Mouse (Mus musculus): ENCODE results near the gene Utp18. TPM values are rescaled to one million over a fixed set of nuclear protein-coding genes. Genes with fewer than 3 reads are reported as not detected.

The Utp18 gene
- total and polyA plus RNA-seq, 3 experiments, result 63.4 to 111 TPM; not detected in 1

DNA sequence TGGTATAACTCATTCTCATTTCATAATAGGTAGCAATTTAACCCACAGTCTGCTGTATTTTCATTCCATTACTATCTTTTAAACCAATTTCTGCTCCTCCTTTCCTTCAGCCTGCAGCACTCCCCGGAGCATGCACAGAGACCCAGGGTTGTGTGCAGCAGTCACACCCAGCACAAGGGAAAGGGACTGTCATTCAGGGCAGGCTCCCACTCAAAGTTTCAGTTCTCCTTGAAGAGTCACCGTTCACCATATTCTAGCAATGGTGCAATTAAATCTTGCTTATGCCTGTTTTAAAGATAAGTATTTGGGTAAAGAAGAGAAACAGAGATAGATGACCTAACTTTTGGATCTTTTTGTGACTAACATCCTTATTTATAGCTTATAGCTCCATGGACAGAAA is 24.4 kb downstream of the Utp18 start:
- Histone ChIP-seq H3K27me3 (ENCODE audit: control insufficient read depth in 1 of 2, insufficient read depth in 2 of 2, low read length in 2 of 2) (no peaks in the 10 kb centered on the region), H3K9me3 (replicated peaks; ENCODE audit: insufficient read depth, low read length) (no peaks in the 10 kb centered on the region), H3K79me2 (ENCODE audit: control insufficient read depth, insufficient read depth, low read length, poor library complexity) (no peaks in the 10 kb centered on the region), H3K36me3 (ENCODE audit: control insufficient read depth in 1 of 2, insufficient read depth in 2 of 2, low read length in 2 of 2) (peaks cover 0 to 24% of the 10 kb centered on the region in 2 experiments; a peak in 3 of 4 replicates), H3K4me3 (ENCODE audit: control insufficient read depth in 1 of 2, insufficient read depth in 1 of 2, low read depth in 2 of 2, low read length in 2 of 2) (no peak overlapping the region), H3K27ac (ENCODE audit: control insufficient read depth, low read depth, low read length) (no peak overlapping the region), H3K4me1 (ENCODE audit: control insufficient read depth in 1 of 2, insufficient read depth in 2 of 2, low read length in 2 of 2) (no peaks in the 10 kb centered on the region), H3K9ac (ENCODE audit: control insufficient read depth, low read depth, low read length, poor library complexity, severe bottlenecking) (no peak overlapping the region)
- TF ChIP-seq POLR2AphosphoS2 (IDR thresholded peaks at IDR 0.05; ENCODE audit: low read length) (no peak), ZC3H11A (IDR thresholded peaks at IDR 0.05; ENCODE audit: low read depth, low read length) (no peak), MYB (IDR thresholded peaks at IDR 0.05; ENCODE audit: low read depth, low read length) (no peak), ETS1 (IDR thresholded peaks at IDR 0.05; ENCODE audit: low read depth, low read length) (no peak), MAZ (IDR thresholded peaks at IDR 0.05; ENCODE audit: low read depth, low read length) (no peak), RAD21 (IDR thresholded peaks at IDR 0.05; ENCODE audit: low read depth, low read length) (no peak), GABPA (IDR thresholded peaks at IDR 0.05; ENCODE audit: low read depth, low read length) (no peak), ZMIZ1 (IDR thresholded peaks at IDR 0.05; ENCODE audit: low read depth, low read length) (no peak), NRF1 (IDR thresholded peaks at IDR 0.05; ENCODE audit: insufficient read depth, low read depth, low read length, poor library complexity, severe bottlenecking) (no peak), RCOR1 (IDR thresholded peaks at IDR 0.05; ENCODE audit: low read depth, low read length) (no peak), CTCF (IDR thresholded peaks at IDR 0.05 in 2 of 3, conservative IDR thresholded peaks at IDR 0.05 in 1 of 3; ENCODE audit: control insufficient read depth in 1 of 3, insufficient read depth in 1 of 3, low read depth in 2 of 3, low read length in 3 of 3, poor library complexity in 1 of 3, severe bottlenecking in 1 of 3) (no peak), GATA1 (IDR thresholded peaks at IDR 0.05; ENCODE audit: low read depth, low read length) (no peak), MEF2A (IDR thresholded peaks at IDR 0.05; ENCODE audit: extremely low read depth, insufficient replicate concordance, low read depth, low read length, poor library complexity, severe bottlenecking) (no peak), EP300 (IDR thresholded peaks at IDR 0.05; ENCODE audit: low read depth in 1 of 2, low read length in 2 of 2) (no peak), SIN3A (IDR thresholded peaks at IDR 0.05; ENCODE audit: low read length) (no peak), USF1 (IDR thresholded peaks at IDR 0.05; ENCODE audit: low read depth, low read length) (no peak), USF2 (IDR thresholded peaks at IDR 0.05; ENCODE audit: borderline replicate concordance in 1 of 2, insufficient read depth in 1 of 2, low read depth in 1 of 2, low read length in 2 of 2) (no peak), NELFE (IDR thresholded peaks at IDR 0.05; ENCODE audit: low read depth, low read length) (no peak), ELF1 (IDR thresholded peaks at IDR 0.05; ENCODE audit: low read depth, low read length) (no peak)
- DNase-seq (ENCODE audit: low read depth, low spot score), result no peak

DNA sequence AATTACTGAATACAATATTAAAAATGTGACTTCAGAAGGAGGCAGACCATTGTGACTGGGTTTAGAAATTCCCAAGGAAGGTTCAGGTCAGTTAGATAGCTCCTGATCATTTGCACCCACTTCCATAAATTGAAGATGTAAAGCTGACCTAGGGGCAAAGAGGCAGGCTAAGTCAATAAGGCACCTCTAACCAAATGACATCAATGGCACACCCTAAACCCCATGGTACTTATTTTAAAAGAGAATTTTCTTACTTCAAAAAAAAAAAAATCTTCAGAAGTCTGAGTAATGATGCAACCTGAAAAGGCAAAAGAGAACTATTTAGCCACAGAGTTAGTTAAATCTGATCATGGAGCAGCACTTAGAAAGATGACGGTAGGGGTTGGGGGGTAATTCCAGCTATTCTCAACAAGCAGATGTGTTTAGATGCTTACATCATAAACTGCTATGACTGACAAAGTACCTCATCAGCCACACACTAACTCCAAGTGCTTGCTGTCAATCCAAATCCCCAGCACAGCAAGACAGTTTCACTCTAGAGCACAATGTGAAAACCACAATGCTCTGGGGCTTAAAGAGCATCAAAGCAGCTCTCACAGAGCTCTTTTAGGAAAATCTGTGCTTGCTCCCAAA is 24.9 kb downstream of the Utp18 start:
- H3K27me3 ChIP-seq (ENCODE audit: control insufficient read depth in 1 of 2, insufficient read depth in 2 of 2, low read length in 2 of 2), result no peaks in the 10 kb centered on the region
- TF ChIP-seq NELFE (IDR thresholded peaks at IDR 0.05; ENCODE audit: low read depth, low read length), result no peak
- TF ChIP-seq USF1 (IDR thresholded peaks at IDR 0.05; ENCODE audit: low read depth, low read length), result no peak
- TF ChIP-seq MAZ (IDR thresholded peaks at IDR 0.05; ENCODE audit: low read depth, low read length), result no peak
- TF ChIP-seq RAD21 (IDR thresholded peaks at IDR 0.05; ENCODE audit: low read depth, low read length), result no peak
- TF ChIP-seq SIN3A (IDR thresholded peaks at IDR 0.05; ENCODE audit: low read length), result no peak
- TF ChIP-seq TAL1 (IDR thresholded peaks at IDR 0.05; ENCODE audit: low read length), result no peak
- no peak for TF ChIP-seq JUND (IDR thresholded peaks at IDR 0.05; ENCODE audit: low read depth, low read length)
- no peak for TF ChIP-seq MXI1 (IDR thresholded peaks at IDR 0.05; ENCODE audit: low read depth, low read length)
- TF ChIP-seq NRF1 (IDR thresholded peaks at IDR 0.05; ENCODE audit: insufficient read depth, low read depth, low read length, poor library complexity, severe bottlenecking), result no peak
- TF ChIP-seq ZC3H11A (IDR thresholded peaks at IDR 0.05; ENCODE audit: low read depth, low read length), result no peak
- no peak for TF ChIP-seq CHD2 (IDR thresholded peaks at IDR 0.05; ENCODE audit: low read length)
- no peak for TF ChIP-seq TCF12 (IDR thresholded peaks at IDR 0.05; ENCODE audit: low read depth, low read length)
- TF ChIP-seq HCFC1 (IDR thresholded peaks at IDR 0.05; ENCODE audit: low read depth, low read length), result no peak
- no peak for TF ChIP-seq GATA1 (IDR thresholded peaks at IDR 0.05; ENCODE audit: low read depth, low read length)
- TF ChIP-seq ELF1 (IDR thresholded peaks at IDR 0.05; ENCODE audit: low read depth, low read length), result no peak
- TF ChIP-seq ZMIZ1 (IDR thresholded peaks at IDR 0.05; ENCODE audit: low read depth, low read length), result no peak
- TF ChIP-seq MYB (IDR thresholded peaks at IDR 0.05; ENCODE audit: low read depth, low read length), result no peak
- no peak for TF ChIP-seq MEF2A (IDR thresholded peaks at IDR 0.05; ENCODE audit: extremely low read depth, insufficient replicate concordance, low read depth, low read length, poor library complexity, severe bottlenecking)
- TF ChIP-seq MYC (IDR thresholded peaks at IDR 0.05; ENCODE audit: low read depth, low read length), result no peak
- H3K4me3 ChIP-seq (ENCODE audit: control insufficient read depth in 1 of 2, insufficient read depth in 1 of 2, low read depth in 2 of 2, low read length in 2 of 2), result no peak overlapping the region

More for the DNA sequence above, 24.9 kb downstream of the Utp18 start:
- no peaks in the 10 kb centered on the region for H3K79me2 ChIP-seq (ENCODE audit: control insufficient read depth, insufficient read depth, low read length, poor library complexity)
- no peak overlapping the region for H3K9ac ChIP-seq (ENCODE audit: control insufficient read depth, low read depth, low read length, poor library complexity, severe bottlenecking)
- H3K4me1 ChIP-seq (ENCODE audit: control insufficient read depth in 1 of 2, insufficient read depth in 2 of 2, low read length in 2 of 2), result no peaks in the 10 kb centered on the region
- H3K27ac ChIP-seq (ENCODE audit: control insufficient read depth, low read depth, low read length), result no peak overlapping the region
- DNase-seq (ENCODE audit: low read depth, low spot score), result no peak
- peaks cover 0 to 18% of the 10 kb centered on the region in 2 experiments; a peak in 2 of 4 replicates for H3K36me3 ChIP-seq (ENCODE audit: control insufficient read depth in 1 of 2, insufficient read depth in 2 of 2, low read length in 2 of 2)
- no peaks in the 10 kb centered on the region for H3K9me3 ChIP-seq (replicated peaks; ENCODE audit: insufficient read depth, low read length)
